Mouse (Mus musculus) kidney, adult 2 months (tissue): ENCODE data around the gene Rasal1.
A peak's percentile ranks its signal among the peaks of the same experiment; 100 is the strongest.

ENCODE experiments used
- CTCF ChIP-seq: fragments of 200-500 bp; conservative IDR thresholded peaks from 2 replicates; pipeline ENCODE4 v1.5.1; 2011; ENCODE audit warnings: low read depth, mild to moderate bottlenecking, control low read depth, low read length, moderate library complexity, mixed read lengths; ENCODE audit not compliant: insufficient read depth, insufficient read length
- POLR2A ChIP-seq: fragments of 200-500 bp; IDR thresholded peaks from one replicate; pipeline ENCODE4 v1.6.1; 2011; ENCODE audit warnings: low read depth, low read length, control low read depth

GRCm38 (mm10) chr5:120615903-120616302 is 32.7 kb upstream of the Rasal1 start:
- peak; percentile 45 for TF ChIP-seq CTCF
- TF ChIP-seq POLR2A: no peak
